Mouse (Mus musculus) ES-E14 (cell line): ENCODE measurements around the gene Gm10271.

ENCODE experiments used
- CHD2 ChIP-seq: IDR thresholded peaks from 2 replicates; pipeline ENCODE4 v1.6.1; 2014; ENCODE audit warnings: mild to moderate bottlenecking, low read depth, low read length, inconsistent platforms
- HCFC1 ChIP-seq: IDR thresholded peaks from 2 replicates; pipeline ENCODE4 v1.6.1; 2012; ENCODE audit warnings: low read length, inconsistent platforms, borderline replicate concordance; ENCODE audit not compliant: insufficient read depth
- MAFK ChIP-seq: IDR thresholded peaks from 2 replicates; pipeline ENCODE4 v1.6.1; 2014; ENCODE audit warnings: mild to moderate bottlenecking, low read depth, low read length, inconsistent platforms; ENCODE audit not compliant: insufficient read depth
- ZC3H11A ChIP-seq: IDR thresholded peaks from 2 replicates; pipeline ENCODE4 v1.6.1; 2012; ENCODE audit warnings: low read depth, mild to moderate bottlenecking, inconsistent platforms, low read length, borderline replicate concordance

- TF ChIP-seq MAFK (no peak), CHD2 (no peak), HCFC1 (no peak), ZC3H11A (no peak)
Measured at GRCm38 (mm10) chr10:116948414-116948813, 24.0 kb downstream of the Gm10271 start.
